Mouse (Mus musculus): ENCODE measurements at regions not wholly inside any gene's neighbourhood (a gene's known extent, or its start where the extent isn't known, plus 50 kb on each side); places are given as distances from the start of the nearest gene placed in this dataset.

DNA sequence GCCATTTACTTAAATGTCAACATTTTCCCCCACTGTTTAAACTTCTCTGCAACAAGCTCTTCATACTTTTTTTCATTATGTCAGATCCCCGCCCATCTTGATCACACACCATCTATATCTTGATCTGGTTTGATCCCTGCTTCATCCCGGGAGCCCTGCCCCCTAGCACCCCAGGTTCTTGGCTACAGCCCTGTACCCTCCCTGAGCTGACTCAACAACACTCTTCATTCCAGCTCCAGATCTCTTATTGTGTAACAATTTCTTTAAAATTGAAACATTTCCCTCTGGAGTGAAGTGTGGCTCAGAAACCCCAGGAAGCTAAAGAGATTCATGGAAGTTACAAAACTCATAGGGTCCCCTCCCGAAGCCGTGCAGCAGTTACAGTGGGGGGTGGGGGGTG is 126.2 kb upstream of the Mast4 start:
- no peak for DNase-seq

DNA sequence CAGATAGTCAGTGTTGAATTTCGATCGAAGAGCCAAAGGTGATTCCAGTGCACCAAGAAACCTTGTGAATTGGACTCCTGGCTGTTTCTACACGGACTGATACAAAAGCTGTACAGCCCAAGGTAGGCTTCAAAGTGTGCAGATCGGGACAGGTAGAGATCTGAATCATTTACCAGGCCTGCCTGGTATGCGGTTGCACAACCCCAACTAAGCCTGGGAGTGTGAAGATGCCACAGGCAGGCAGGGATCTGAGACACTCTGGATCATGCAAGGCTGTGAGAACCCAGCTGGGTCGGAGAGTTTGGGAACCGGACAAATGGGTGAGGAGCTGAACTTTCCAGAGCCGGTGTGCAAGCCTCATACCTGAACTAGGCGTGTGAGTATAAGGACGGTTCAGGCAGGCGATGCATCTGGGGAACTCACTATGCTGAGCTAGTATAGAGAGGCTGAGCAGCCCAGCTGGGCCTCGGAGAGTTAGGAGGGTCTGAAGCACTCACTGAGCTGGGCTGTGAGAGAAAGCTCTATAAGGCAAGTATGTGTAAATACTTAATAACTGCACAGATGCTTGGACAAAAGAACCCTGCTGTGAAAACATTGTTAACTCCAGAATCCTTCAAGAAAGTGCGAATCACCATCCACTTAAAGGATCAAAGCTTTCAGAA is 125.3 kb upstream of the Mast4 start:
- no peak for DNase-seq

DNA sequence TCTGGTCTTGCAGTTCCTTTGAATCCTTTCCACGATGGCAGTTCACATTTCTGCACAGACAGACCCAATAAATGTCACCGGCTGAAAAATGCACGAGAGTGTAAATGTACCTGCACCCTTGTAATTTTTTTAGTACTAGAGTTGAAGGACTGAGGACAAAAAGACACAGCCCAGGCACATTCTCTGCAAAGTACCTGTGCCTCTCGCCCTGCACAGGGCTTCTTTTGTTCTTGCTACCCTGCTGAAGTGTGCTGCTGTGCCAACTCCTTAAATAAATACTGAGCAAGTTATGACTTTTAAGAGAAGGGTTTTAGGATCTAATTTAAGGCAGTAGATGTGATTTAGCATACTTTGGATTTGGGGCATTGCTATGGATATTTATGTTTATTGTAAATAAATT is 118.5 kb upstream of the Mast4 start:
- DNase-seq, result no peak

DNA sequence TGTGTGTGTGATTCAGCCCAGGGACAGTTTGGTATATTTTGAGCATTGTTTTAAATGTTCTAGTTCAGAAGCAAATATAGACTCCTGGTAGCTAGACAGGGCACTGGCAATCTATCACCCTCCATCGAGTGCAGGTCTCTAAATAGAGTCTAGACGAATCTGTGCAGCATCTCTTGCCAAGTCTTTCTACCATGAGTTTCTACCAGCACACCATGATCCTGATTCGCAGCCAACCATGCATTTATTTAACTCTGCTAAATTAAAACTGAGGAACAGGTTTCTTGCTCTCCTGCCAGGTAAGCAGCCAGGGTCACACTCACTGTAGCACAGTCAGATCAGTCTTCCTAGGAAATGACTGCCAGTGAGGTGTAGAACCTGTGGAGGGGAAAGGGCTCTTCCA is 96.3 kb upstream of the Mast4 start:
- peak; percentile 64 to 81 for DNase-seq

DNA sequence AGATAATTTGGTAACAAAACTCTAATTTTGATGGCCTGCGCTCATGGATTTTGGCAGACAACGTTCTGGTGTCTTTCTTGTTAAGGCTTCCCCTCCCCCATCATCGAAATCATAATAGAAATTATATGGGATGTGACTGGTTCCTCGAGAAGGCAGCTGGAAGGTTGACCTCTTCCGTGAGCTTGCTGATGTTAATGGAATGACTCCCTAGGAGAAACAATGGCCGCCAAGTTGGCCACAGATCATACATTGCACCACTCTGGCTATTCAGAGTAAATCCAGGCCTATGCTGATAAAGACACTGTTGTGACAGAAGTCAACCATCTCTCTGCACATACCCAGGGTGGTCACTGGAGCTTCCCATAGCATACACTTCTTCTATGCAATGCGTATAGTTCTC is 89.7 kb upstream of the Mast4 start:
- DNase-seq, result no peak

DNA sequence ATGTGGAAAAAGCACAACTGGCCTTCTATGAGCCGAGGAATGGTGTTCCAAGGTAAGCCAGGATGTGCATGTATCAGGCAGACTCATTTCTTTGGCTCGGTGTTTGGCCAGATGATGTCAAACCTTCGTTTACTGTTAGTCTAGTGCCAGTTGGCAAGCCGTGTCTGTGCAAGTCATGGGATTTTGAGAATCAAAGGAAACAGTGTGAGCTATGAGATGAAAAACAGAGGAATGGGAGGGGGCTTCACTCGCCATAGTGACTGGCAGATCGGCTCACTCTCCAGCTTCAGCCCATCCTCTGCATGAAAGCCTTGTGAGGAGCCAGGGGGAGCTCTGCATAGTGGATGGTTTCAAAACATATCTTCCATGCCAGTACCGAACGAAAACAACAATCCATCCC is 89.1 kb upstream of the Mast4 start:
- DNase-seq, result no peak

DNA sequence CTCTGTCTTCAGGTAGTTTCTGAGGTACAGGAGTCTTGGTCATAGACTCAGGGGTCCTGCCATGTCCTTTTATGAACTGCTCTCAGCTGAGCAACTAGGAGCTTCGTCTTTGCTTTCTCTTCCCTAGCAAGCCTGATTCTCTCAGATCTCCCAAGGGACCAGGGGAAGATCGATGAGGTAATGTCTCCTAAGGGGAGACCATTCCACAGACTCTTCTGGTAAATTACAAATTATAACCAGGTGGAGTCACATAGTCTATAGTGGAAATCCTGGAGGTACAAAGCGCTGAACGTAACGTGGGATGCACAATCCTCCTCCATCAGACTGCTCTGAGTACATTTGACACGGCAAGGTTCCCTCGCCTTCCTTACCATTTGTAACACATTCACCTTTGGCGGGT is 88.7 kb upstream of the Mast4 start:
- DNase-seq, result no peak

DNA sequence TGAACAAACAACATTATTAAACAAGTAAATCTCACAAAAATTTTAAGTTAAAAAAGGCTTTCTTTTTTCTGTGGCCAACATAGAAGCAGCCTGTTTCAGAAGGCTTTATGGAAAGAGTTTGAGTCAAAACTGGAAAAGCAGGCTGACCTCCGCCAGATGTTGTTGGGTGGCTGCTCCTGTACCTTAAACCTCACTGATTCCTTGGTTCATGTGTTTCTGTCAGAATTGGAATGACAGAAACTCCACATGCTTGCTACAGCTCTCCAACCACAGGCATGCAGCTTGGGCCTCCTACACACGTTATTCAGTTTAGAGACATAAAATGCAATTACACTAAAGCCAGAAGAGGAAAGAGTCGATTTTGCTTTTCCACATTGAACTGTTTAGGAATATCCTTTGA is 84.8 kb upstream of the Mast4 start:
- DNase-seq, result no peak

DNA sequence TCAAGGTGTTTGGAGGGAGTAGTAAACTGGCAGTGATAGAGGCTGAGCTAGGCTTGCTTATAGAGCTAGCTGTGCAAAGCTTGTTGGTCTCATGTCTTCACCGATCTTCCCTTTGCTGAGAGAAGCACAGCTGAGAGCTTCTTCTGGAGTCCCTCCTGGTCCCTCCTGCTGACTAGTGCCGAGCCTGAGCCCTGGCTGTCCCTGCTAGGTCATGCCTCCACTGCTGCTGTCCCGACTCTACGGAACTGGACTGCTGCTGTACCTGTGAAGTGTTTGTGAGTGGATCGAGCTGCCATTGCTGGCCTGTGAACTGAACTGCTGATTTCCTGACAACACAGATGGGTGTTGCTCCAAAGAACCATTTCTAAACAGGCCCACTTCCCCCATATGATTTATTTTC is 83.0 kb upstream of the Mast4 start:
- no peak for DNase-seq

DNA sequence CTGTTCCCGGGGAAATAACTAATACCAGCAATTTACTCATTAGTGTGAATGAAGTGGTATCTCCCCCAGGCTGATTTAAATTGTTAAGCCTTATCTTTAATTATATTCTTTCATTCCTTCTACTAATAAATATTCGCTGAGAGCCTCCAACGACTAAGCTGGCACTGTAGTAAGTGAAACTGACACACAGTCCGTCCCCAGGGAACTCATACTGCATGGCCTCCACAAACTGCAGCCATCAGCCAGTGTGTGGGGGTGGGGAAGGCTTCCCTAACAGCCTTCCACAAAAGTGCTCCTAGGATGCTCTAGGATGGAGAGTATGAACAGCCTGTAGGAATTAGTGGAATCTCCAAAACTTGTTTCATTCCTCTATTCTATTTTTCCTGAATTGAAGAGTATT is 81.0 kb upstream of the Mast4 start:
- DNase-seq, result no peak

DNA sequence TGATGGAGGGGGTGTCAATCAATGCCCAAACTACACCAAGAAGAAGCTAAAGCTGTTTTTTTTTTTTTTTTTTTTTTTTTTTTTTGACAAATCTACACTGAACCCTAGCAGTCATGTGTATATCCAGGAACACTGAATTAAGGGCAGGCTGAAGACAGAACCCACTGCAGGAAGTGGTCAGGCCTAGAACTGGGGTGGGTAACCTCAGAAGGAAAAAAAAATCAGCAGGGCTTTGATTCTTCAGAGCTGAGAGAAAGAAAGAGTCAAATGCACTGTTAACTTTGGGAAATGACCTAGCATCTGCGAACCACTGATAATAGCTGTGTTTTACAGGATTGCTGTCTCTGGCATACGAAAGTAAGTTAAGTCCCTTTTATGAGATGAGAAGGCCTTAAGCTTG is 78.3 kb upstream of the Mast4 start:
- no peak for DNase-seq

DNA sequence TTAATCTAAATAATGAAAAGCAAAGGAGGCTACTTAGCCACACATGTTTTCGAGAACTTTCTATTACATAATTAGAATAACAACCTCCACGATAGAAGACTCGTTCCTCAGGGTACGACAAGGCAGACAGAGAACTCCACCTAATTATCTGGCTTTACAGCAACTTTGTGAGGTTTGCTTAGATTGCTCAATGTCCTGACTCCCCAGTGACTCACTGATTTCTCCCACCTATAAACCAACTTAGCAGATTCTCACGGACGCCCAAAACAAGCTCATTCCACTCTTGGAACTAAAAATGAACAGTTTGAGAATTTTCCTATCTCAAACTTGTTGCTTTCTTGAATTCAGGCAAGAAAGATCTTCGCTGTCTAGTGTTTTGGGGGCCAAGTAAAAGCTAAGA is 75.0 kb upstream of the Mast4 start:
- no peak for DNase-seq

DNA sequence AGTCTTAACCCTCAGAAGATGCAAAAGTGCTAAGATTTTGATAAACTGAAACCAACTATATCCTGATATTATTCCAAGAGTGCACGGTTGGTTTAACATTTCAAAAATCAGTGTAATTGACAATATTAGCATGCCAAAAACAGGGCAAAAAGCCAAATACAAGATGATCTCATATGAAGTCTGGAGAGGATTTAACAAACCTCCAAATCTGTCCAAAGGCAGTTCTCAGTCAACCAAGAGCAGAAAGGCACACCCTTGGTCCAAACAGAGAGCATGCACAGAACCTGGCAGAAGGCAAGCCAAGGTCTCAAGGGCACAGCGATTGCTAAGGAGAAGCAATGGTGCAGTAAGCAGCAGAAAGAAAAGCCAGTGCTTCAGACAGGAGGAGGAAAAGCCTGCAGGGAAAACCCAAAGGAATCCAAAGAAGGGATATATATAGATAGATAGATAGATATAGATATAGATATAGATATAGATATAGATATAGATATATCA is 62.3 kb upstream of the Mast4 start:
- DNase-seq, result no peak

DNA sequence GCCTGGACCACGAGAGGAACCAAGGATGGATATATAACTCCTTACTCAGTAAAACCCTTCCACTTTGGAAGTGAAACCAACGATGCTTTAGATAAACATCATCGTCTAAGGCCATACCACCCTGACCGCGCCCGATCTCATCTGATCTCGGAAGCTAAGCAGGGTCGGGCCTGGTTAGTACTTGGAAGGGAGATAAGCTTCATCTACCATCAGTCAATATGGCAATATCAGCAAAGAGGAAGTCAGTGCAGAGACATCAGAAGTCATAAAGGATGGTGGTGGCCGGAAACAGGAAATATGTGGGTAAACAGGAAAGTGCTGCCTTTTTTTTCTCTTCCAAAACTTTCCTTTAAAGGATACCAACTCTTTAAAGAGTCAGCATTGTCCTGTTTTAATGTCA is 61.8 kb upstream of the Mast4 start:
- DNase-seq, result no peak

DNA sequence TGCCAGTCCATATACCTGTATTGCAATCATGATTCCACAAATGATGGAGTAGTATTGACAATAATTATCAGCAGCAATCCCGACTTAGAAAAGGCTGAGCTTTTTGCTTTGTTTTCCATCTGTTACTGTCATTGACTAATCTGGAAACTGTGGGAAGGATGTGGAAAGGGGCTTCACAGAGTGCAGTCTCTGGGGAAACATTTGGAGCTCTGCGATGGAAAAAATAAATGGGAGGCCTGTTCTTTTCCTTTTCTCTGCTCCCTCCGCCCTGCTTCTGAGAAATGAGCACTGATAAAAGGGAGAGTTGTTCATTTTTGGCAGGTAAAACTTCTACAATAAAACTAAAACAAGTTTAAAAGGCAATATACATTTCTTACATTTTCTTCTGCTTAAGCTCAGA is 58.3 kb upstream of the Mast4 start:
- no peak for DNase-seq

DNA sequence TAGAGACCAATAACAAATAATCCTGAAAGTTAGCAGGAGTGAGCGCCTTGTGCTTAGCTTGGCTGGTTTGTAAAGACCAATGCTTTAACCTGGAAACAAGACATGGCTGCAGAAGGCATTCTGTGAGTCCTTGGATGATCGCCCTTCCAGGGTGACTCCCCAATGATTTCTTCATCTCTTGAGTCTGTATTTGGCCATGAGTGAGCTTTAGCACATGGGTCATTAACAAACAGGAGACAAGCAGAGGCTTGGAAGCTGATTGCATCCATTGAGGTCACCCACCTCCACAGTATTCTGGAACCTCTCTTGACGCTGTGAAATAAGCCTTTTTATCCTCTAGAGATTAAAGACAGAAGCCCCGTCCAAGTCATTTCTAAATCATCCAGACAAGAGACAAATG is 57.1 kb upstream of the Mast4 start:
- DNase-seq, result no peak

DNA sequence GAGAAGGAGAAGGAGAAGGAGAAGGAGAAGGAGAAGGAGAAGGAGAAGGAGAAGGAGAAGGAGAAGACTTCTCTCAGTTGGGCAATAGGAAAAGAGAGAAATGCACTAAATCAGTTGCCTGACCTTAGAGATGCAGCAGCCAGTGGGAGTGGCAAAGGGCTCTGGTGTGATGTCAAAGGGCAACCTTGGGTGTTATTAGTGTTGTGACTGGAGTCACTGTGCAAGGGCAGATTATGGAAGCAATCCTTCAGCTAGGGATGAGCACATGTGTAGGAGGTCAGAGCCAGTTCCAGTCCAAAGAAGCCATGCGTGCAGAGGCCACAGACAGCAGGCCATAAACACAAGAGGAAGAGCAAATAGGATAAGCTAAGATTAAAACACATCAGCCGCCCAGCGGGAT is 56.7 kb upstream of the Mast4 start:
- no peak for DNase-seq

DNA sequence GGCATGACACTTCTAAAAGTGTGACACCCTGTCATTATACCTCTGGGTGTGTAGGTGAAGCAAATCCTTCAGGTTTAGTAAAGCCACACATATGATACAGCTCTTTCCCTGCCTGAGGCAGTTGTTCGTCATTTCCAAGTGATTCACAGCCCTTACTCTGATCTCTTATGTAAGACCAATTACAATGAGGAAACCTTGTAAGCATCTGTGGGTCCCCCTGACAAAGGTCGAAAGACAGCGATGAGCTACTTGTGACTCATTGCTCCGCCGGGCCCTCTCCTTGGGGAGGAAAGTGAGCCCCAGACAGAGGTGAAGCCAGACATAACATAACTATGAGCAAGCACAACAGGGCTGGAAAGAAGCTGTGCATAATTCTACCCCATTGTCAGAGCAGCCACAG is 52.7 kb upstream of the Mast4 start:
- DNase-seq, result no peak
